Mouse (Mus musculus): ENCODE measurements around the gene Mst1.

GRCm38 (mm10) chr9:108044751-108045492 lies 35.3 kb upstream of the Mst1 start:
- no peak for TF ChIP-seq CTCF (IDR thresholded peaks at IDR 0.05; ENCODE audit: borderline replicate concordance, control insufficient read depth, extremely low read depth, insufficient read depth, low read length, poor library complexity)
- TF ChIP-seq POLR2A (IDR thresholded peaks at IDR 0.05; ENCODE audit: control insufficient read depth, extremely low read depth, insufficient read depth, low read length, poor library complexity) = no peak

Data from thymus, adult 2 months (tissue).